Mouse (Mus musculus): ENCODE measurements around the gene Cst11. TPM values are rescaled to one million over a fixed set of nuclear protein-coding genes. Genes with fewer than 3 reads are reported as not detected.
"Not testable (repeated sequence)": the region's sequence is repeated elsewhere in the genome, so short reads cannot be mapped to it uniquely, and the experiment has no call there.

The Cst11 gene
- not detected in 2 replicates for total RNA-seq (2012; rRNA removed)
- polyA plus RNA-seq (2012; ENCODE audit: insufficient read depth in 1 of 2, insufficient read length in 2 of 2, low read depth in 1 of 2, low replicate concordance in 2 of 2, missing spikeins in 1 of 2): not detected

- H3K9me3 ChIP-seq (replicated peaks; ENCODE audit: insufficient read depth, low read length); H3K27ac ChIP-seq (ENCODE audit: control insufficient read depth, low read depth, low read length); H3K36me3 ChIP-seq (ENCODE audit: control insufficient read depth in 1 of 2, insufficient read depth in 2 of 2, low read length in 2 of 2); H3K4me1 ChIP-seq (ENCODE audit: control insufficient read depth in 1 of 2, insufficient read depth in 2 of 2, low read length in 2 of 2); H3K79me2 ChIP-seq (ENCODE audit: control insufficient read depth, insufficient read depth, low read length, poor library complexity); H3K9ac ChIP-seq (ENCODE audit: control insufficient read depth, low read depth, low read length, poor library complexity, severe bottlenecking); H3K4me3 ChIP-seq (ENCODE audit: control insufficient read depth in 1 of 2, insufficient read depth in 1 of 2, low read depth in 2 of 2, low read length in 2 of 2); DNase-seq (ENCODE audit: low read depth, low spot score); H3K27me3 ChIP-seq (ENCODE audit: control insufficient read depth in 1 of 2, insufficient read depth in 2 of 2, low read length in 2 of 2): not testable (repeated sequence)
Measured at GRCm38 (mm10) chr2:148771397-148771796, at the start of gene Cst11. Gene Cst11 (minus strand): TSS chr2:148771497.

DNA sequence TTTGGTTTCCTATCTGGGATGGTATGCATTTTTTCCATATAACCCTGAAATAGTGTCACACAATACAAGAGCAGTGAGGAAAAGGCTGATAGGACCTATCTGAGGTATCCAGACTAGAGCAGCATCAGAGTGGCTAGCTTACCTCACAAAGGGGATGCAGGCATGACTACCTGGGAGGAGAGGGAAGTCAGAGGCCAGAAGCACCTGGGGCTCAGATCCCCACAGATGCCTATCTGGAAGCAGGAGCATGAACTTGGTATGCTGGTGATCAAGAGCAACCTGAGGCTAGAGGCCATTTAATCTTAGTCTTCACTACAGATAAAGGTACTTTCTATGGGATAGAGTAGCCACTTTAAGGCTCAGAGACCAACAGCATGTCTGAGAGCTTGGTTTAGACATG is 48.6 kb upstream of the Cst11 start, which contains the start of gene Cst13:
Gene Cst13, plus strand, starts transcription at position 173 of the 400 bp plus-strand sequence.
- no peaks in the 10 kb centered on the region for H3K9me3 ChIP-seq (replicated peaks; ENCODE audit: insufficient read depth, low read length)
- TF ChIP-seq KAT2A (conservative IDR thresholded peaks at IDR 0.05; ENCODE audit: low read depth, low read length): no peak
- no peak for TF ChIP-seq CHD2 (IDR thresholded peaks at IDR 0.05; ENCODE audit: low read length)
- TF ChIP-seq ZC3H11A (IDR thresholded peaks at IDR 0.05; ENCODE audit: low read depth, low read length): no peak
- no peak for TF ChIP-seq RCOR1 (IDR thresholded peaks at IDR 0.05; ENCODE audit: low read depth, low read length)
- no peak for TF ChIP-seq CTCF (IDR thresholded peaks at IDR 0.05 in 2 of 3, conservative IDR thresholded peaks at IDR 0.05 in 1 of 3; ENCODE audit: control insufficient read depth in 1 of 3, insufficient read depth in 1 of 3, low read depth in 2 of 3, low read length in 3 of 3, poor library complexity in 1 of 3, severe bottlenecking in 1 of 3)
- TF ChIP-seq E2F4 (IDR thresholded peaks at IDR 0.05; ENCODE audit: borderline replicate concordance, low read depth, low read length): no peak
- TF ChIP-seq TAL1 (IDR thresholded peaks at IDR 0.05; ENCODE audit: low read length): no peak
- TF ChIP-seq ELF1 (IDR thresholded peaks at IDR 0.05; ENCODE audit: low read depth, low read length): no peak
- no peak for TF ChIP-seq ZNF384 (IDR thresholded peaks at IDR 0.05; ENCODE audit: low read depth, low read length)
- TF ChIP-seq MAZ (IDR thresholded peaks at IDR 0.05; ENCODE audit: low read depth, low read length): no peak
- no peak for TF ChIP-seq MEF2A (IDR thresholded peaks at IDR 0.05; ENCODE audit: extremely low read depth, insufficient replicate concordance, low read depth, low read length, poor library complexity, severe bottlenecking)
- no peak for TF ChIP-seq USF2 (IDR thresholded peaks at IDR 0.05; ENCODE audit: borderline replicate concordance in 1 of 2, insufficient read depth in 1 of 2, low read depth in 1 of 2, low read length in 2 of 2)
- no peak for TF ChIP-seq BHLHE40 (IDR thresholded peaks at IDR 0.05; ENCODE audit: borderline replicate concordance, low read depth, low read length)
- no peak for TF ChIP-seq SMC3 (IDR thresholded peaks at IDR 0.05; ENCODE audit: low read depth, low read length)
- no peak for TF ChIP-seq POLR2AphosphoS2 (IDR thresholded peaks at IDR 0.05; ENCODE audit: low read length)
- TF ChIP-seq MXI1 (IDR thresholded peaks at IDR 0.05; ENCODE audit: low read depth, low read length): no peak
- no peak within 1 kb of the TSS for H3K4me3 ChIP-seq (ENCODE audit: control insufficient read depth in 1 of 2, insufficient read depth in 1 of 2, low read depth in 2 of 2, low read length in 2 of 2)
- no peak within 1 kb of the TSS for H3K9ac ChIP-seq (ENCODE audit: control insufficient read depth, low read depth, low read length, poor library complexity, severe bottlenecking)
- no peaks in the 10 kb centered on the region for H3K4me1 ChIP-seq (ENCODE audit: control insufficient read depth in 1 of 2, insufficient read depth in 2 of 2, low read length in 2 of 2)
- no peak for DNase-seq (ENCODE audit: low read depth, low spot score)
- H3K27me3 ChIP-seq (ENCODE audit: control insufficient read depth in 1 of 2, insufficient read depth in 2 of 2, low read length in 2 of 2): no peaks in the 10 kb centered on the region
- no peaks in the 10 kb centered on the region for H3K36me3 ChIP-seq (ENCODE audit: control insufficient read depth in 1 of 2, insufficient read depth in 2 of 2, low read length in 2 of 2)
- H3K27ac ChIP-seq (ENCODE audit: control insufficient read depth, low read depth, low read length): no peak within 1 kb of the TSS
- no peaks in the 10 kb centered on the region for H3K79me2 ChIP-seq (ENCODE audit: control insufficient read depth, insufficient read depth, low read length, poor library complexity)

Measured in MEL (cell line).